Mouse (Mus musculus) neural tube, postnatal 0 days (tissue): Measurements from ENCODE around the gene Naip6. TPM values are rescaled to one million over a fixed set of nuclear protein-coding genes. Genes with fewer than 3 reads are reported as not detected.

ENCODE experiments used
- polyA plus RNA-seq: library from polyadenylated mRNA; unstranded; fragments of >200 nt; fragmentation: Nextera tagmentation; extraction: Ambion mirVana; gene quantifications from 2 replicates; pipeline ENCODE4 v1.2.1, GENCODE M21; 2015

Naip6 gene
- 0.13 and 0.14 TPM in 2 replicates for polyA plus RNA-seq

DNA sequence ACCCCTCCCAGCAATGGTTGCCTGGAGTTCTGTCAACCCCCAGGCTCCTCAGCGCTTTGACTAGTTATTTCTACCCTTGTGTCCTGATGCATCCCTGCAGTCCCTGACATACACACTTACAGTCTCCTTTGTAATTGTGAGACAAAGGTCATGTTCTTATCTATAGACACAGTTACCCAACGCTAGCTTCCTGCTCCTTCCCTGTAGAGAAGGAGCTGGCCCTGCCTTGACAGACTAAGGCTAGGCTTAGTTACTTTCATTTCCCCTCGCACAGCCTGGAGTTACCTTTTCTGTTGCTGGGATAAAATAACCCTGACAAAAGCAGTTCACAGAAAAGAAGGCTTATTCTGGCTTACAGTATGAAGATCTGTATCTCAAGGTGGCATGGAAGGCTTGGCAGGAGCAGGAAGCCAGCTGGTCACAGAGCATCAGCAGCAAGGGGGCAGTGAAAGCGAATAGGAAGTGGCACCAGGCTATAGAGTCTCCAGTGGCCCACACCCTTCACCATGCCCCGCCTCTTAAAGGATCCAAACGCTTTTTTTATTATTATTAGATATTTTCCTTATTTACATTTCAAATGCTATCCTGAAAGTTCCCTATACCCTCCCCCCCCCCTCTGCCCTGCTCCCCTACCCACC is at the start of gene Naip6:
Gene Naip6, minus strand, starts transcription at position 419 of the 638 bp plus-strand sequence.

DNA sequence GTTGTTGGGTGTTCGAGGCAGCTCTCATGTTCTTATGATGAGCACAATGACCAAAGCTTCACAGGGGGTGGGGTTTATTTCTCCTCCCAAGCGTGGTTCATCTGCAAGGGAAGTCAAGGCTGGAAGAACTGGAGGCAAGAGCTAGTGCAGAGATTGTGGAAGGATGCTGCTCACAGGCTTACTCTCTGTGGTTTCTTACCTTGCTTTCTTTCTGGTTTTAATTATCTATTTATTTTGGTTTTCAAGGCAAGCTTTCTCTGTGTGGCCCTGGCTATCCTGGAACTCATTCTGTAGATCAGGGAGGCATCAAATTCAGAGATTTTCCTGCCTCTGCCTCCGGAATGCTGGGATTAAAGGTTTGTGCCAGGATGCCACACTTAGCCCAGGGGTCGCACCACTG is 71.3 kb downstream of the Naip6 start, which contains the start of gene Naip5:
Gene Naip5, minus strand, starts transcription at position 101 of the 400 bp plus-strand sequence.

Other genes starting within 250 kb of the Naip6 start
- gene Bdp1, start 213.6 kb downstream of the Naip6 start, polyA plus RNA-seq, result 22.2 and 24.3 TPM in 2 replicates
- gene Serf1, start 209.7 kb downstream of the Naip6 start, polyA plus RNA-seq, result 265 and 282 TPM in 2 replicates
- gene Smn1, start 192.8 kb downstream of the Naip6 start, polyA plus RNA-seq, result 34.5 and 38.5 TPM in 2 replicates
- 0.20 and 0.23 TPM in 2 replicates for gene Naip2, start 115.6 kb downstream of the Naip6 start, polyA plus RNA-seq
- 0.28 TPM in 2 replicates for gene Naip5, start 71.4 kb downstream of the Naip6 start, polyA plus RNA-seq
- 0.05 TPM in 1 of 2 replicates, not detected in the other for gene Naip1, start 135.2 kb upstream of the Naip6 start, polyA plus RNA-seq
- gene Gtf2h2, start 174.9 kb upstream of the Naip6 start, polyA plus RNA-seq, result 61.4 and 62.5 TPM in 2 replicates
- 9.9 and 11.7 TPM in 2 replicates for gene Ocln, start 235.0 kb upstream of the Naip6 start, polyA plus RNA-seq